Mouse (Mus musculus): Measurements from ENCODE around the gene Thbs1.

GRCm38 (mm10) chr2:118160991-118161390 is 49.3 kb downstream of the Thbs1 start:
- no peak for TF ChIP-seq TAL1 (IDR thresholded peaks at IDR 0.05; ENCODE audit: low read length)
- TF ChIP-seq GATA1 (IDR thresholded peaks at IDR 0.05; ENCODE audit: low read length) = no peak

All from erythroblast, embryonic 14.5 days (primary cell).